Mouse (Mus musculus): ENCODE results near the gene Bmp5. TPM values are rescaled to one million over a fixed set of nuclear protein-coding genes. Genes with fewer than 3 reads are reported as not detected.
A peak's percentile ranks its signal among the peaks of the same experiment; 100 is the strongest.

Gene Bmp5
- 2.7 and 2.9 TPM in 2 replicates for polyA plus RNA-seq (2015; fragmentation: Nextera tagmentation; extraction: Ambion mirVana)

GRCm38 (mm10) chr9:75775129-75775845 lies at the start of gene Bmp5:
Gene Bmp5, plus strand, starts transcription at chr9:75775364.
- Histone ChIP-seq H3K4me3 (ENCODE audit: low read length) (no peak within 1 kb of the TSS; the same call in 1 of the 2 replicates), H3K36me3 (ENCODE audit: control insufficient read depth, insufficient read depth, low read length) (no peaks in the 10 kb centered on the region), H3K27me3 (replicated peaks; ENCODE audit: control insufficient read depth, insufficient read depth, low read length) (no peaks in the 10 kb centered on the region), H3K4me2 (ENCODE audit: low read length) (no peak within 1 kb of the TSS), H3K27ac (ENCODE audit: low read depth, low read length) (no peak within 1 kb of the TSS), H3K4me1 (ENCODE audit: control insufficient read depth, insufficient read depth, low read depth, low read length) (no peaks in the 10 kb centered on the region), H3K9ac (ENCODE audit: low read depth, low read length) (no peak within 1 kb of the TSS), H3K9me3 (ENCODE audit: control insufficient read depth, low read length) (no peaks in the 10 kb centered on the region)
- 42% methylated on average over 7 of the region's 7 CpGs for WGBS
- no peak for ATAC-seq

GRCm38 (mm10) chr9:75760075-75760474 lies 15.1 kb upstream of the Bmp5 start:
- Histone ChIP-seq H3K9ac (ENCODE audit: low read depth, low read length) (no peak overlapping the region), H3K36me3 (ENCODE audit: control insufficient read depth, insufficient read depth, low read length) (no peaks in the 10 kb centered on the region), H3K4me2 (ENCODE audit: low read length) (no peak overlapping the region), H3K4me3 (ENCODE audit: low read length) (no peak overlapping the region), H3K27ac (ENCODE audit: low read depth, low read length) (no peak overlapping the region), H3K27me3 (replicated peaks; ENCODE audit: control insufficient read depth, insufficient read depth, low read length) (no peaks in the 10 kb centered on the region), H3K4me1 (ENCODE audit: control insufficient read depth, insufficient read depth, low read depth, low read length) (no peaks in the 10 kb centered on the region), H3K9me3 (ENCODE audit: control insufficient read depth, low read length) (no peaks in the 10 kb centered on the region)
- no peak for ATAC-seq
- WGBS: 28% methylated on average over 5 of the region's 5 CpGs

- no peaks in the 10 kb centered on the region for H3K9me3 ChIP-seq (ENCODE audit: control insufficient read depth, low read length)
These were observed 13.6 kb upstream of the Bmp5 start for GRCm38 (mm10) chr9:75761567-75761966.

GRCm38 (mm10) chr9:75762487-75762886 lies 12.7 kb upstream of the Bmp5 start:
- 0 out of 2 replicates have a peak, but pooled peaks have one; percentile 54 for ATAC-seq
- Histone ChIP-seq H3K4me3 (ENCODE audit: low read length) (no peak overlapping the region), H3K4me1 (ENCODE audit: control insufficient read depth, insufficient read depth, low read depth, low read length) (no peaks in the 10 kb centered on the region), H3K27ac (ENCODE audit: low read depth, low read length) (no peak overlapping the region), H3K27me3 (replicated peaks; ENCODE audit: control insufficient read depth, insufficient read depth, low read length) (no peaks in the 10 kb centered on the region), H3K9ac (ENCODE audit: low read depth, low read length) (no peak overlapping the region), H3K36me3 (ENCODE audit: control insufficient read depth, insufficient read depth, low read length) (no peaks in the 10 kb centered on the region), H3K9me3 (ENCODE audit: control insufficient read depth, low read length) (no peaks in the 10 kb centered on the region), H3K4me2 (ENCODE audit: low read length) (no peak overlapping the region)
- 37% methylated on average over 5 of the region's 5 CpGs for WGBS

More at GRCm38 (mm10) chr9:75761567-75761966, 13.6 kb upstream of the Bmp5 start:
- Histone ChIP-seq H3K4me2 (ENCODE audit: low read length) (no peak overlapping the region), H3K36me3 (ENCODE audit: control insufficient read depth, insufficient read depth, low read length) (no peaks in the 10 kb centered on the region), H3K4me3 (ENCODE audit: low read length) (no peak overlapping the region), H3K27me3 (replicated peaks; ENCODE audit: control insufficient read depth, insufficient read depth, low read length) (no peaks in the 10 kb centered on the region), H3K9ac (ENCODE audit: low read depth, low read length) (no peak overlapping the region), H3K27ac (ENCODE audit: low read depth, low read length) (no peak overlapping the region), H3K4me1 (ENCODE audit: control insufficient read depth, insufficient read depth, low read depth, low read length) (no peaks in the 10 kb centered on the region)
- ATAC-seq: no peak
- 96% methylated on average over 2 of the region's 2 CpGs for WGBS

GRCm38 (mm10) chr9:75764792-75765191 lies 10.4 kb upstream of the Bmp5 start:
- WGBS: 91% methylated on average over 7 of the region's 7 CpGs

GRCm38 (mm10) chr9:75766521-75766920 lies 8.6 kb upstream of the Bmp5 start:
- H3K4me3 ChIP-seq (ENCODE audit: low read length): no peak overlapping the region
- H3K9ac ChIP-seq (ENCODE audit: low read depth, low read length): no peak overlapping the region
- H3K36me3 ChIP-seq (ENCODE audit: control insufficient read depth, insufficient read depth, low read length): no peaks in the 10 kb centered on the region
- no peaks in the 10 kb centered on the region for H3K4me1 ChIP-seq (ENCODE audit: control insufficient read depth, insufficient read depth, low read depth, low read length)
- no peak overlapping the region for H3K4me2 ChIP-seq (ENCODE audit: low read length)
- no peak overlapping the region for H3K27ac ChIP-seq (ENCODE audit: low read depth, low read length)
- no peak; the same call in 1 of the 2 replicates for ATAC-seq
- 75% methylated on average over 5 of the region's 5 CpGs for WGBS
- no peaks in the 10 kb centered on the region for H3K27me3 ChIP-seq (replicated peaks; ENCODE audit: control insufficient read depth, insufficient read depth, low read length)
- H3K9me3 ChIP-seq (ENCODE audit: control insufficient read depth, low read length): no peaks in the 10 kb centered on the region

More at GRCm38 (mm10) chr9:75764792-75765191, 10.4 kb upstream of the Bmp5 start:
- Histone ChIP-seq H3K4me2 (ENCODE audit: low read length) (no peak overlapping the region), H3K27me3 (replicated peaks; ENCODE audit: control insufficient read depth, insufficient read depth, low read length) (no peaks in the 10 kb centered on the region), H3K9ac (ENCODE audit: low read depth, low read length) (no peak overlapping the region), H3K4me3 (ENCODE audit: low read length) (no peak overlapping the region), H3K4me1 (ENCODE audit: control insufficient read depth, insufficient read depth, low read depth, low read length) (no peaks in the 10 kb centered on the region), H3K27ac (ENCODE audit: low read depth, low read length) (no peak overlapping the region), H3K36me3 (ENCODE audit: control insufficient read depth, insufficient read depth, low read length) (no peaks in the 10 kb centered on the region), H3K9me3 (ENCODE audit: control insufficient read depth, low read length) (no peaks in the 10 kb centered on the region)
- ATAC-seq: no peak

GRCm38 (mm10) chr9:75769042-75769441 lies 6.1 kb upstream of the Bmp5 start:
- ATAC-seq: no peak
- Histone ChIP-seq H3K9me3 (ENCODE audit: control insufficient read depth, low read length) (no peaks in the 10 kb centered on the region), H3K27me3 (replicated peaks; ENCODE audit: control insufficient read depth, insufficient read depth, low read length) (no peaks in the 10 kb centered on the region), H3K4me3 (ENCODE audit: low read length) (no peak overlapping the region), H3K9ac (ENCODE audit: low read depth, low read length) (no peak overlapping the region), H3K4me2 (ENCODE audit: low read length) (no peak overlapping the region), H3K4me1 (ENCODE audit: control insufficient read depth, insufficient read depth, low read depth, low read length) (no peaks in the 10 kb centered on the region), H3K36me3 (ENCODE audit: control insufficient read depth, insufficient read depth, low read length) (no peaks in the 10 kb centered on the region), H3K27ac (ENCODE audit: low read depth, low read length) (no peak overlapping the region)
- 80% methylated on average over 3 of the region's 3 CpGs for WGBS

- H3K4me1 ChIP-seq (ENCODE audit: control insufficient read depth, insufficient read depth, low read depth, low read length): no peaks in the 10 kb centered on the region
- no peak overlapping the region for H3K27ac ChIP-seq (ENCODE audit: low read depth, low read length)
- WGBS: 61% methylated on average over 7 of the region's 7 CpGs
- H3K36me3 ChIP-seq (ENCODE audit: control insufficient read depth, insufficient read depth, low read length): no peaks in the 10 kb centered on the region
- no peak overlapping the region for H3K4me2 ChIP-seq (ENCODE audit: low read length)
- no peak overlapping the region for H3K9ac ChIP-seq (ENCODE audit: low read depth, low read length)
- H3K4me3 ChIP-seq (ENCODE audit: low read length): no peak overlapping the region; the same call in 1 of the 2 replicates
- H3K9me3 ChIP-seq (ENCODE audit: control insufficient read depth, low read length): no peaks in the 10 kb centered on the region
- H3K27me3 ChIP-seq (replicated peaks; ENCODE audit: control insufficient read depth, insufficient read depth, low read length): no peaks in the 10 kb centered on the region
- ATAC-seq: no peak
These were observed 989 bp downstream of the Bmp5 start for GRCm38 (mm10) chr9:75776153-75776552.

- 81% methylated on average over 9 of the region's 9 CpGs for WGBS
- Histone ChIP-seq H3K9me3 (ENCODE audit: control insufficient read depth, low read length) (no peaks in the 10 kb centered on the region), H3K27me3 (replicated peaks; ENCODE audit: control insufficient read depth, insufficient read depth, low read length) (no peaks in the 10 kb centered on the region), H3K4me2 (ENCODE audit: low read length) (no peak overlapping the region), H3K27ac (ENCODE audit: low read depth, low read length) (no peak overlapping the region), H3K4me3 (ENCODE audit: low read length) (no peak overlapping the region), H3K4me1 (ENCODE audit: control insufficient read depth, insufficient read depth, low read depth, low read length) (no peaks in the 10 kb centered on the region; the same call in 1 of the 2 replicates), H3K36me3 (ENCODE audit: control insufficient read depth, insufficient read depth, low read length) (no peaks in the 10 kb centered on the region), H3K9ac (ENCODE audit: low read depth, low read length) (no peak overlapping the region)
- ATAC-seq: no peak
These were observed 3.7 kb downstream of the Bmp5 start for GRCm38 (mm10) chr9:75778762-75779346.

All from hindbrain, embryonic 16.5 days (tissue).